Mouse (Mus musculus) neural tube, embryonic 15.5 days (tissue): ENCODE data around the gene Krt86. TPM values are rescaled to one million over a fixed set of nuclear protein-coding genes. Genes with fewer than 3 reads are reported as not detected.
"Not testable (repeated sequence)": the region's sequence is repeated elsewhere in the genome, so short reads cannot be mapped to it uniquely, and the experiment has no call there.

Experiments
- ATAC-seq: fragments of 200-750 bp; cut with Nextera tagmentation; 2 replicates; pipeline ENCODE4 v1.8.0; 2017; ENCODE audit warnings: mild to moderate bottlenecking, moderate TSS enrichment, moderate library complexity; ENCODE audit not compliant: low FRiP score
- H3K27ac ChIP-seq: fragments of 300-500 bp; sonication (generic); replicated peaks from 2 replicates; pipeline ENCODE4 v1.5.1; 2015; ENCODE audit warnings: mild to moderate bottlenecking, inconsistent platforms
- H3K27me3 ChIP-seq: fragments of 300-500 bp; sonication (generic); replicated peaks from 2 replicates; pipeline ENCODE4 v1.6.1; 2015; ENCODE audit warnings: inconsistent platforms
- H3K36me3 ChIP-seq: fragments of 300-500 bp; sonication (generic); 2 replicates; pipeline ENCODE4 v1.6.1; 2015; ENCODE audit warnings: inconsistent platforms
- H3K4me1 ChIP-seq: fragments of 300-500 bp; sonication (generic); 2 replicates; pipeline ENCODE4 v1.6.1; 2015; ENCODE audit warnings: inconsistent platforms
- H3K4me2 ChIP-seq: fragments of 300-500 bp; sonication (generic); 2 replicates; pipeline ENCODE4 v1.6.1; 2015; ENCODE audit warnings: inconsistent platforms, mild to moderate bottlenecking, moderate library complexity
- H3K4me3 ChIP-seq: fragments of 300-500 bp; sonication (generic); replicated peaks from 2 replicates; pipeline ENCODE4 v1.5.1; 2015; ENCODE audit warnings: mild to moderate bottlenecking, inconsistent platforms
- H3K9ac ChIP-seq: fragments of 300-500 bp; sonication (generic); replicated peaks from 2 replicates; pipeline ENCODE4 v1.6.1; 2015; ENCODE audit warnings: mild to moderate bottlenecking, inconsistent platforms
- H3K9me3 ChIP-seq: fragments of 300-500 bp; sonication (generic); replicated peaks from 2 replicates; pipeline ENCODE4 v1.6.1; 2016; ENCODE audit warnings: inconsistent platforms
- WGBS: fragments of 180-500 bp; shearing (Covaris S2); methylation state at CpG from one replicate; pipeline ENCODE4 v1.1.7; 2015; ENCODE audit warnings: mixed read lengths; 5-methylcytosine and 5-hydroxymethylcytosine counted together
- polyA plus RNA-seq: library from polyadenylated mRNA; unstranded; fragments of >200 nt; fragmentation: Nextera tagmentation; extraction: Ambion mirVana; gene quantifications from 2 replicates; pipeline ENCODE4 v1.2.1, GENCODE M21; 2015

The Krt86 gene
- polyA plus RNA-seq, 1 experiment from 2014 or later: not detected

- 55% methylated on average over 1 of the region's 1 CpGs for WGBS
- Histone ChIP-seq H3K4me3 (no peak overlapping the region), H3K27ac (no peak overlapping the region), H3K9ac (no peak overlapping the region), H3K36me3 (no peaks in the 10 kb centered on the region), H3K4me1 (no peaks in the 10 kb centered on the region), H3K27me3 (no peaks in the 10 kb centered on the region), H3K4me2 (no peak overlapping the region), H3K9me3 (no peaks in the 10 kb centered on the region)
- ATAC-seq: no peak
These were observed 20.9 kb downstream of the Krt86 start for GRCm38 (mm10) chr15:101494203-101494602.

- no peak overlapping the region for H3K4me3 ChIP-seq
- 88% methylated on average over 8 of the region's 8 CpGs for WGBS
- H3K4me2 ChIP-seq: no peak overlapping the region
- no peak overlapping the region for H3K9ac ChIP-seq
- H3K36me3 ChIP-seq: no peaks in the 10 kb centered on the region
- no peak overlapping the region for H3K27ac ChIP-seq
- H3K9me3 ChIP-seq: no peaks in the 10 kb centered on the region
- no peak for ATAC-seq
- no peaks in the 10 kb centered on the region for H3K4me1 ChIP-seq
- no peaks in the 10 kb centered on the region for H3K27me3 ChIP-seq
These were observed 22.0 kb downstream of the Krt86 start for GRCm38 (mm10) chr15:101495266-101495665.

- WGBS: 69% methylated on average over 2 of the region's 2 CpGs
- H3K4me1 ChIP-seq: no peaks in the 10 kb centered on the region
- H3K27me3 ChIP-seq: no peaks in the 10 kb centered on the region
- no peak overlapping the region for H3K27ac ChIP-seq
- H3K9ac ChIP-seq: no peak overlapping the region
- H3K36me3 ChIP-seq: no peaks in the 10 kb centered on the region
- H3K4me2 ChIP-seq: no peak overlapping the region
- no peak for ATAC-seq
- H3K9me3 ChIP-seq: no peaks in the 10 kb centered on the region
- H3K4me3 ChIP-seq: no peak overlapping the region
These were observed 23.9 kb downstream of the Krt86 start for GRCm38 (mm10) chr15:101497181-101497580.

GRCm38 (mm10) chr15:101506896-101507758 lies 33.8 kb downstream of the Krt86 start:
- no peak for ATAC-seq
- Histone ChIP-seq H3K9ac (no peak overlapping the region), H3K27ac (no peak overlapping the region), H3K4me3 (no peak overlapping the region), H3K4me2 (no peak overlapping the region), H3K36me3 (no peaks in the 10 kb centered on the region), H3K9me3 (no peaks in the 10 kb centered on the region), H3K27me3 (no peaks in the 10 kb centered on the region), H3K4me1 (no peaks in the 10 kb centered on the region)
- WGBS: 73% methylated on average over 14 of the region's 14 CpGs

GRCm38 (mm10) chr15:101508247-101508646 lies 35.0 kb downstream of the Krt86 start:
- no peak overlapping the region for H3K4me2 ChIP-seq
- H3K9me3 ChIP-seq: no peaks in the 10 kb centered on the region
- no peaks in the 10 kb centered on the region for H3K4me1 ChIP-seq
- ATAC-seq: no peak
- WGBS: 79% methylated on average over 9 of the region's 9 CpGs
- H3K36me3 ChIP-seq: no peaks in the 10 kb centered on the region
- no peak overlapping the region for H3K4me3 ChIP-seq
- H3K27ac ChIP-seq: no peak overlapping the region
- H3K9ac ChIP-seq: no peak overlapping the region
- H3K27me3 ChIP-seq: no peaks in the 10 kb centered on the region

GRCm38 (mm10) chr15:101517161-101517560 lies 43.9 kb downstream of the Krt86 start, which contains the start of gene Gm49425:
Gene Gm49425 (minus strand): TSS chr15:101517261.
- 83% methylated on average over 2 of the region's 2 CpGs for WGBS
- H3K27ac ChIP-seq, H3K27me3 ChIP-seq, H3K4me3 ChIP-seq, H3K9ac ChIP-seq, H3K4me1 ChIP-seq, ATAC-seq, H3K36me3 ChIP-seq, H3K4me2 ChIP-seq, H3K9me3 ChIP-seq: not testable (repeated sequence)

- Histone ChIP-seq H3K9me3 (no peaks in the 10 kb centered on the region), H3K4me3 (no peak overlapping the region), H3K36me3 (no peaks in the 10 kb centered on the region), H3K27me3 (peaks cover 9% of the 10 kb centered on the region; the same call in 1 of the 2 replicates), H3K9ac (no peak overlapping the region), H3K27ac (no peak overlapping the region), H3K4me2 (no peak overlapping the region), H3K4me1 (no peaks in the 10 kb centered on the region)
- 27% methylated on average over 2 of the region's 2 CpGs for WGBS
- no peak for ATAC-seq
These were observed 46.5 kb downstream of the Krt86 start for GRCm38 (mm10) chr15:101519792-101520191.

GRCm38 (mm10) chr15:101522556-101523232 lies 49.4 kb downstream of the Krt86 start:
- Histone ChIP-seq H3K4me1 (no peaks in the 10 kb centered on the region), H3K27ac (no peak overlapping the region), H3K4me3 (no peak overlapping the region), H3K4me2 (no peak overlapping the region), H3K9me3 (no peaks in the 10 kb centered on the region), H3K27me3 (peaks cover 9% of the 10 kb centered on the region; the same call in 1 of the 2 replicates), H3K36me3 (no peaks in the 10 kb centered on the region), H3K9ac (no peak overlapping the region)
- ATAC-seq: no peak
- 82% methylated on average over 4 of the region's 4 CpGs for WGBS

Other genes starting within 250 kb of the Krt86 start
- 2.2 and 2.5 TPM in 2 replicates for gene Grasp, start 249.3 kb upstream of the Krt86 start, polyA plus RNA-seq
- gene Nr4a1, start 219.2 kb upstream of the Krt86 start, polyA plus RNA-seq: 7.9 and 10.6 TPM in 2 replicates
- 77.2 TPM in 2 replicates for gene Atg101, start 189.2 kb upstream of the Krt86 start, polyA plus RNA-seq
- 0.44 and 0.63 TPM in 2 replicates for gene 6030408B16Rik, start 180.3 kb upstream of the Krt86 start, polyA plus RNA-seq
- 0.12 and 0.41 TPM in 2 replicates for gene Krt80, start 103.3 kb upstream of the Krt86 start, polyA plus RNA-seq
- gene Krt7, start 62.4 kb upstream of the Krt86 start, polyA plus RNA-seq: 1.0 and 12.2 TPM in 2 replicates
- gene Krt87, start 34.7 kb upstream of the Krt86 start, polyA plus RNA-seq: 0.51 and 0.78 TPM in 2 replicates
- gene Krt88, start 25.7 kb upstream of the Krt86 start, polyA plus RNA-seq: not detected in 2 replicates
- gene Krt81, start 9.7 kb upstream of the Krt86 start, polyA plus RNA-seq: not detected in 2 replicates
- not detected in 2 replicates for gene Krt83, start 18.0 kb downstream of the Krt86 start, polyA plus RNA-seq
- gene Gm49425, start 43.8 kb downstream of the Krt86 start, polyA plus RNA-seq: 0.19 and 0.42 TPM in 2 replicates
- 0.28 TPM in 1 of 2 replicates, not detected in the other for gene Krt84, start 59.3 kb downstream of the Krt86 start, polyA plus RNA-seq
- gene Krt82, start 77.2 kb downstream of the Krt86 start, polyA plus RNA-seq: not detected in 2 replicates
- 0.06 and 0.12 TPM in 2 replicates for gene Krt90, start 89.5 kb downstream of the Krt86 start, polyA plus RNA-seq
- 0.10 TPM in 1 of 2 replicates, not detected in the other for gene Krt75, start 100.4 kb downstream of the Krt86 start, polyA plus RNA-seq
- gene Gm5414, start 154.7 kb downstream of the Krt86 start, polyA plus RNA-seq: not detected in 2 replicates
- gene Gm5478, start 173.9 kb downstream of the Krt86 start, polyA plus RNA-seq: not detected in 2 replicates
- 0.09 TPM in 1 of 2 replicates, not detected in the other for gene Krt6b, start 206.8 kb downstream of the Krt86 start, polyA plus RNA-seq
- gene Krt6a, start 220.8 kb downstream of the Krt86 start, polyA plus RNA-seq: 0.75 and 1.5 TPM in 2 replicates
- 0.79 and 37.7 TPM in 2 replicates for gene Krt5, start 239.4 kb downstream of the Krt86 start, polyA plus RNA-seq